Mouse (Mus musculus): ENCODE measurements around the gene Hdac6. TPM values are rescaled to one million over a fixed set of nuclear protein-coding genes. Genes with fewer than 3 reads are reported as not detected.
A peak's percentile ranks its signal among the peaks of the same experiment; 100 is the strongest.

Gene Hdac6
- polyA plus RNA-seq, 1 experiment from 2014 or later = 51.6 TPM

DNA sequence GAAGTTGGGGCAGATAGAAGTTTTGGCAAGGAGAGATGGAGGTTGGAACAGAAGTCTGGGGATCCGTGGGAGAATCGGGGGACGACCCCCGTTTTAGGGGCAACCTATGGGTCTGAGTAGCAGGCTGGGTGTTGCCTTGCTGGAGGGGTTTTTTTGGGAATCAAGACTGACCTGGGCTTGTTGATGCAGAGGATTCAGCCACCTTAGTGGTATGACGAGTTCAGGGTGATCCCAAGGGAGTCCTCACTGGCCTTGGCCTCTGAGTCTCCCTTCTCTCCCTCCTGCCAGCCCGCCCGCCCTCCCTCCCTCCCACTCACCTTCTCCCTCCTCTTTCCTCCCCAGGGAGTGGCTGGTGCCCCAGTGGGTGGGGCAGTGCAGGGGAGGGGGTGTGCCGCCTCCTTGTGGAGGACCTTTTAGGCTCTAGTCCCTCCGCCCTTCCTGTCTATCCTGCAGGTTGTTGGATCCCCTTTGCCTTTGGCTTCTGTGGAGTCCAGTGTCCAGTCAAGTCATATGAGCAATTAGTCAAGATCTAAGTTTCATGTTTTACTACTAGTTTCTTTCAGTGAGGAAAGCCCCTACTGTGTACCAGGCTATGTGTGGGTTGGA lies 20.0 kb upstream of the Hdac6 start:
- H3K9me3 ChIP-seq (ENCODE audit: control insufficient read depth, low read length) = no peaks in the 10 kb centered on the region
- no peaks in the 10 kb centered on the region for H3K36me3 ChIP-seq (ENCODE audit: control insufficient read depth, insufficient read depth, low read length)
- no peak overlapping the region for H3K9ac ChIP-seq (ENCODE audit: low read length)
- ATAC-seq (ENCODE audit: insufficient read depth, low FRiP score, low TSS enrichment) (no peak), DNase-seq (ENCODE audit: low spot score) (no peak)
- no peak overlapping the region for H3K4me2 ChIP-seq (ENCODE audit: low read depth)
- H3K27ac ChIP-seq (ENCODE audit: low read depth, low read length) = no peak overlapping the region
- whole genome bisulfite sequencing = 75% methylated on average over 7 of the region's 9 CpGs
- H3K4me1 ChIP-seq (ENCODE audit: control insufficient read depth, insufficient read depth, low read length) = no peaks in the 10 kb centered on the region
- no peak overlapping the region for H3K4me3 ChIP-seq (ENCODE audit: low read depth, low read length)
- H3K27me3 ChIP-seq (ENCODE audit: control insufficient read depth, insufficient read depth, low read length) = no peaks in the 10 kb centered on the region

DNA sequence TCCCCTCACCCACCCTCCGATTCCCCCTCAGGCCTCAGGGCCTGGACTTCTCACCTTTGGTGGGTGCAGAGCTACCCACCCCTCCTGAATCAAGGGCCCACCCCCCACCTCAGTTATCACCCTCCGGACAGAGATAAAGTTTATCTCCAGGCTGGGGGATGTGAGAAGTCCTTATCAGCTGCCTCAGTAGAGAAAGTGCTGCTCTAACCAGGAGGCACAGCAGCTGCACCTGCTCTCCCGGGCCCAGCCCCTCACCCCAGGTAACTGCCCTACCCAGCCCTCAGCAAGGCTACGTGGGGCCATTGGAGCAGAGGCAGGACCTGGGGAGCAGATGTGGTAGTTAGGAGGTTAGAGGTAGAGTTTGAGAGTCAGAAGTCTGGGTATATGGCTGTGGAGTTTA lies 18.5 kb upstream of the Hdac6 start:
- DNase-seq (ENCODE audit: low spot score) (no peak), ATAC-seq (ENCODE audit: insufficient read depth, low FRiP score, low TSS enrichment) (no peak)
- H3K4me3 ChIP-seq (ENCODE audit: low read depth, low read length) = no peak overlapping the region
- no peaks in the 10 kb centered on the region for H3K36me3 ChIP-seq (ENCODE audit: control insufficient read depth, insufficient read depth, low read length)
- no peak overlapping the region for H3K27ac ChIP-seq (ENCODE audit: low read depth, low read length)
- 82% methylated on average over 4 of the region's 4 CpGs for WGBS
- H3K9me3 ChIP-seq (ENCODE audit: control insufficient read depth, low read length) = no peaks in the 10 kb centered on the region
- H3K4me1 ChIP-seq (ENCODE audit: control insufficient read depth, insufficient read depth, low read length) = no peaks in the 10 kb centered on the region
- no peaks in the 10 kb centered on the region for H3K27me3 ChIP-seq (ENCODE audit: control insufficient read depth, insufficient read depth, low read length)
- no peak overlapping the region for H3K9ac ChIP-seq (ENCODE audit: low read length)
- no peak overlapping the region for H3K4me2 ChIP-seq (ENCODE audit: low read depth)

DNA sequence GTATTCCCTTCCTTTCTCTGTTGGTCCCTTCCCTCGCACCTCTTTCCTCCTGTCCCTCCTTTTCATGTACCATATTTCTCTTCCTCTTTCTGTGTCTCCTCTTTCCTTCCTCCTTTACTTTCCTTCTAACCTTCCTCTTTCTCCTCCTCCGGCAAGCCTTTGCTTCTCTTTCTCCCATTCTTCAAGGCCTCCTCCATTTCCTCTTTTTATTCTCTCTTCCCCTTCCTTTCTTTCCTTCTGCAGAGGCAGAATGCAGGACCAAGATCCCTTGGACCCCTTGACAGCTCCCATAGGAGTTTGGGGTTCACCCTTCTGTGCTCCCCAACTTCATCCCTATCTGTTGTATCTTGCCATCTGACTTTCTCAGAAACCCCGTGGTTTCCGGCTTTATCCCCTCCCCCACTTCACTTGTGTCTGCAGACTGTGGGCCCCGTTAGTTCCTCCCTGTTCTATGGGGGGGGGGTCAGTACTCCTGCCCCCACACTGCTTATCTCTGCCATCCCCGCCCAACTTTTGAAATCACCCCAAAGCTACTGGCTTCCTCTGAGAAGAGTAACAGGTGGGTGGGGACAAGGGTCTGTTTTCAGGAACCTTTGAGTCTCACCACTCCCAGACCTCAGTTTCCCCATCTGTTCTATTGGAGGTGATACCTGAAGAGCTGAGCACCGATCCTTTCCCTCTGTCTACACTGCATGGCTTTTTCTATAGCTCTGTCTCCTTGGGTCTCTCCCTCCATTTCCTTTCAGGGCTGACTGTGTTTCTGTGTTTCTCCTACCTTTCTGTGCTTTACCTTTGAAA lies 16.3 kb upstream of the Hdac6 start:
- no peak overlapping the region for H3K4me3 ChIP-seq (ENCODE audit: low read depth, low read length)
- no peaks in the 10 kb centered on the region for H3K4me1 ChIP-seq (ENCODE audit: control insufficient read depth, insufficient read depth, low read length)
- no peaks in the 10 kb centered on the region for H3K27me3 ChIP-seq (ENCODE audit: control insufficient read depth, insufficient read depth, low read length)
- no peak overlapping the region for H3K9ac ChIP-seq (ENCODE audit: low read length)
- DNase-seq (ENCODE audit: low spot score) (no peak), ATAC-seq (ENCODE audit: insufficient read depth, low FRiP score, low TSS enrichment) (no peak)
- 70% methylated on average over 7 of the region's 7 CpGs for WGBS
- H3K27ac ChIP-seq (ENCODE audit: low read depth, low read length) = no peak overlapping the region
- no peaks in the 10 kb centered on the region for H3K36me3 ChIP-seq (ENCODE audit: control insufficient read depth, insufficient read depth, low read length)
- no peak overlapping the region for H3K4me2 ChIP-seq (ENCODE audit: low read depth)
- H3K9me3 ChIP-seq (ENCODE audit: control insufficient read depth, low read length) = no peaks in the 10 kb centered on the region

GRCm38 (mm10) chrX:7958868-7959267 lies 11.2 kb upstream of the Hdac6 start:
- Histone ChIP-seq H3K27me3 (ENCODE audit: control insufficient read depth, insufficient read depth, low read length) (no peaks in the 10 kb centered on the region), H3K36me3 (ENCODE audit: control insufficient read depth, insufficient read depth, low read length) (no peaks in the 10 kb centered on the region), H3K9ac (ENCODE audit: low read length) (no peak overlapping the region), H3K4me1 (ENCODE audit: control insufficient read depth, insufficient read depth, low read length) (no peaks in the 10 kb centered on the region), H3K4me3 (ENCODE audit: low read depth, low read length) (no peak overlapping the region), H3K4me2 (ENCODE audit: low read depth) (no peak overlapping the region), H3K9me3 (ENCODE audit: control insufficient read depth, low read length) (no peaks in the 10 kb centered on the region), H3K27ac (ENCODE audit: low read depth, low read length) (no peak overlapping the region)
- 90% methylated on average over 9 of the region's 9 CpGs for WGBS
- DNase-seq (ENCODE audit: low spot score) (no peak), ATAC-seq (ENCODE audit: insufficient read depth, low FRiP score, low TSS enrichment) (no peak)

- 92% methylated on average over 7 of the region's 7 CpGs for WGBS
- Histone ChIP-seq H3K9me3 (ENCODE audit: control insufficient read depth, low read length) (no peaks in the 10 kb centered on the region), H3K36me3 (ENCODE audit: control insufficient read depth, insufficient read depth, low read length) (no peaks in the 10 kb centered on the region), H3K9ac (ENCODE audit: low read length) (no peak overlapping the region), H3K4me1 (ENCODE audit: control insufficient read depth, insufficient read depth, low read length) (no peaks in the 10 kb centered on the region), H3K27me3 (ENCODE audit: control insufficient read depth, insufficient read depth, low read length) (no peaks in the 10 kb centered on the region), H3K4me3 (ENCODE audit: low read depth, low read length) (no peak overlapping the region), H3K4me2 (ENCODE audit: low read depth) (no peak overlapping the region), H3K27ac (ENCODE audit: low read depth, low read length) (no peak overlapping the region)
- DNase-seq (ENCODE audit: low spot score) = no peak
- no peak for ATAC-seq (ENCODE audit: insufficient read depth, low FRiP score, low TSS enrichment)
These were observed 2.4 kb upstream of the Hdac6 start for GRCm38 (mm10) chrX:7950091-7950490.

- Histone ChIP-seq H3K36me3 (ENCODE audit: control insufficient read depth, insufficient read depth, low read length) (no peaks in the 10 kb centered on the region), H3K9me3 (ENCODE audit: control insufficient read depth, low read length) (no peaks in the 10 kb centered on the region), H3K9ac (ENCODE audit: low read length) (peak overlapping the region; percentile 18), H3K27ac (ENCODE audit: low read depth, low read length) (no peak overlapping the region), H3K4me2 (ENCODE audit: low read depth) (peak overlapping the region; percentile 35), H3K27me3 (ENCODE audit: control insufficient read depth, insufficient read depth, low read length) (no peaks in the 10 kb centered on the region), H3K4me3 (ENCODE audit: low read depth, low read length) (peak overlapping the region; percentile 36), H3K4me1 (ENCODE audit: control insufficient read depth, insufficient read depth, low read length) (no peaks in the 10 kb centered on the region)
- ATAC-seq (ENCODE audit: insufficient read depth, low FRiP score, low TSS enrichment) = no peak
- DNase-seq (ENCODE audit: low spot score) = peak; percentile 93
- WGBS = 10% methylated on average over 37 of the region's 38 CpGs
These were observed 307 bp upstream of the Hdac6 start for GRCm38 (mm10) chrX:7947900-7948492.

- H3K9ac ChIP-seq (ENCODE audit: low read length) = no peak overlapping the region
- no peaks in the 10 kb centered on the region for H3K36me3 ChIP-seq (ENCODE audit: control insufficient read depth, insufficient read depth, low read length)
- H3K4me3 ChIP-seq (ENCODE audit: low read depth, low read length) = no peak overlapping the region
- WGBS = 81% methylated on average over 8 of the region's 8 CpGs
- no peaks in the 10 kb centered on the region for H3K27me3 ChIP-seq (ENCODE audit: control insufficient read depth, insufficient read depth, low read length)
- no peak for DNase-seq (ENCODE audit: low spot score)
- ATAC-seq (ENCODE audit: insufficient read depth, low FRiP score, low TSS enrichment) = no peak
- H3K4me2 ChIP-seq (ENCODE audit: low read depth) = no peak overlapping the region
- H3K4me1 ChIP-seq (ENCODE audit: control insufficient read depth, insufficient read depth, low read length) = no peaks in the 10 kb centered on the region
- H3K27ac ChIP-seq (ENCODE audit: low read depth, low read length) = no peak overlapping the region
- no peaks in the 10 kb centered on the region for H3K9me3 ChIP-seq (ENCODE audit: control insufficient read depth, low read length)
These were observed 2.1 kb downstream of the Hdac6 start for GRCm38 (mm10) chrX:7945618-7946017.

DNA sequence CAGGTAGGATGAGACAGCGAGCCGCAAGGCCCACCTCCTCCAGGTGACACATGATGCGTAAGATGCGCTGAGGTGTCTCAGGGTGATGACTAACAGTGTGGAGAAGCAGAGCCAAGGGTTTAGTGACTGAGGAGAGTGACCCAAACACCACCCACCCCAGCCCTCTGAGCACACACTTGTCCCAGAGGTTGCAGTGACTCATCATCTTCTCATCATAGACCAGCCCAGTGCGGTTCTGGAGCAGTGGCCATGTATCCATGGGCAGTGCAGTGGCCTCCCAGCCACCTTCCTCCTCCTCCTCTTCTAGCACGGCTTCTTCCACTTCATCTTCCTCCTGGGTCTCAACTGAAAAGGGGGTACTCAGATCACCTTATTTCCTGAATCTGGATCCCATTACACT lies 10.0 kb downstream of the Hdac6 start:
- DNase-seq (ENCODE audit: low spot score) = no peak
- Histone ChIP-seq H3K27me3 (ENCODE audit: control insufficient read depth, insufficient read depth, low read length) (no peaks in the 10 kb centered on the region), H3K4me1 (ENCODE audit: control insufficient read depth, insufficient read depth, low read length) (no peaks in the 10 kb centered on the region), H3K27ac (ENCODE audit: low read depth, low read length) (no peak overlapping the region), H3K9me3 (ENCODE audit: control insufficient read depth, low read length) (no peaks in the 10 kb centered on the region), H3K4me3 (ENCODE audit: low read depth, low read length) (no peak overlapping the region), H3K4me2 (ENCODE audit: low read depth) (no peak overlapping the region), H3K9ac (ENCODE audit: low read length) (no peak overlapping the region), H3K36me3 (ENCODE audit: control insufficient read depth, insufficient read depth, low read length) (peaks cover 2% of the 10 kb centered on the region; the same call in 1 of the 2 replicates)
- ATAC-seq (ENCODE audit: insufficient read depth, low FRiP score, low TSS enrichment) = no peak
- WGBS = 93% methylated on average over 6 of the region's 6 CpGs

- Histone ChIP-seq H3K36me3 (ENCODE audit: control insufficient read depth, insufficient read depth, low read length) (peaks cover 2% of the 10 kb centered on the region; the same call in 1 of the 2 replicates), H3K4me3 (ENCODE audit: low read depth, low read length) (no peak overlapping the region), H3K9me3 (ENCODE audit: control insufficient read depth, low read length) (no peaks in the 10 kb centered on the region), H3K27me3 (ENCODE audit: control insufficient read depth, insufficient read depth, low read length) (no peaks in the 10 kb centered on the region), H3K4me1 (ENCODE audit: control insufficient read depth, insufficient read depth, low read length) (no peaks in the 10 kb centered on the region), H3K9ac (ENCODE audit: low read length) (no peak overlapping the region), H3K4me2 (ENCODE audit: low read depth) (no peak overlapping the region), H3K27ac (ENCODE audit: low read depth, low read length) (no peak overlapping the region)
- 41% methylated on average over 10 of the region's 11 CpGs for WGBS
- ATAC-seq (ENCODE audit: insufficient read depth, low FRiP score, low TSS enrichment) (no peak), DNase-seq (ENCODE audit: low spot score) (no peak)
These were observed 10.8 kb downstream of the Hdac6 start for GRCm38 (mm10) chrX:7936874-7937273.

Measured in neural tube, embryonic 11.5 days (tissue).